Mouse (Mus musculus) telencephalon, adult 2 months (tissue): ENCODE data around the gene Uggt1.

Source experiments
- DNase-seq: peaks from one replicate; pipeline ENCODE4 v3.0.0-alpha.2; 2011; ENCODE audit warnings: low read depth, low spot score

The Uggt1 gene

GRCm38 (mm10) chr1:36118061-36118685, 126.3 kb downstream of the Uggt1 start:
- DNase-seq = no peak

- DNase-seq = no peak
Measured at GRCm38 (mm10) chr1:36116488-36116887, 128.0 kb downstream of the Uggt1 start.

- no peak for DNase-seq
Measured at GRCm38 (mm10) chr1:36114844-36115243, 129.7 kb downstream of the Uggt1 start.

- DNase-seq = no peak
Measured at GRCm38 (mm10) chr1:36113670-36114069, 130.8 kb downstream of the Uggt1 start.

- DNase-seq = no peak
Measured at GRCm38 (mm10) chr1:36112665-36113064, 131.9 kb downstream of the Uggt1 start.

GRCm38 (mm10) chr1:36109987-36110386, 134.5 kb downstream of the Uggt1 start:
- no peak for DNase-seq

- no peak for DNase-seq
Measured at GRCm38 (mm10) chr1:36105917-36106706, 138.4 kb downstream of the Uggt1 start.

- no peak for DNase-seq
Measured at GRCm38 (mm10) chr1:36100371-36100770, 144.1 kb downstream of the Uggt1 start.

- no peak for DNase-seq
Measured at GRCm38 (mm10) chr1:36098432-36098831, 146.1 kb downstream of the Uggt1 start.

- DNase-seq = peak; percentile 93
Measured at GRCm38 (mm10) chr1:36095423-36096272, 148.9 kb downstream of the Uggt1 start.

GRCm38 (mm10) chr1:36093741-36094140, 150.8 kb downstream of the Uggt1 start:
- DNase-seq = no peak

GRCm38 (mm10) chr1:36091246-36091645, 153.3 kb downstream of the Uggt1 start:
- DNase-seq = no peak

- no peak for DNase-seq
Measured at GRCm38 (mm10) chr1:36090722-36091110, 153.8 kb downstream of the Uggt1 start.
